Mouse (Mus musculus) liver, embryonic 14.5 days (tissue): ENCODE data around the gene Lin37. TPM values are rescaled to one million over a fixed set of nuclear protein-coding genes. Genes with fewer than 3 reads are reported as not detected.
A peak's percentile ranks its signal among the peaks of the same experiment; 100 is the strongest.

ENCODE experiments used
- ATAC-seq: fragments of 200-750 bp; cut with Nextera tagmentation; 2 replicates; pipeline ENCODE4 v1.8.0; 2017; ENCODE audit warnings: moderate number of reproducible peaks, mild to moderate bottlenecking, moderate library complexity; ENCODE audit not compliant: insufficient read depth
- DNase-seq, 3 experiments: peaks; one replicate each; pipeline ENCODE4 v3.0.0-alpha.2; 2012 to 2013; ENCODE audit warnings: low read depth in 3 of 3, low spot score in 3 of 3
- H3K27ac ChIP-seq: fragments of 300-500 bp; sonication (generic); 2 replicates; pipeline ENCODE4 v1.5.1; 2014; ENCODE audit warnings: moderate library complexity, mild to moderate bottlenecking, control low read depth, inconsistent platforms
- H3K27me3 ChIP-seq: fragments of 300-500 bp; sonication (generic); 2 replicates; pipeline ENCODE4 v1.6.1; 2014; ENCODE audit warnings: mild to moderate bottlenecking, low read length, moderate library complexity; ENCODE audit not compliant: control insufficient read depth, insufficient read depth
- H3K36me3 ChIP-seq: fragments of 300-500 bp; sonication (generic); replicated peaks from 2 replicates; pipeline ENCODE4 v1.6.1; 2014; ENCODE audit warnings: low read depth; ENCODE audit not compliant: control insufficient read depth, insufficient read depth
- H3K4me1 ChIP-seq, 2 experiments: fragments of 200-500 bp in 1 of 2; fragments of 300-500 bp in 1 of 2; sonication (generic) in 1 of 2; replicated peaks; 2 replicates each; pipeline ENCODE4 v1.6.1; 2012 to 2014; ENCODE audit warnings: antibody characterized with exemption in 1 of 2, inconsistent platforms in 1 of 2, low read length in 1 of 2; ENCODE audit not compliant: control insufficient read depth in 2 of 2, insufficient read depth in 2 of 2
- H3K4me2 ChIP-seq: fragments of 300-500 bp; sonication (generic); 2 replicates; pipeline ENCODE4 v1.6.1; 2014; ENCODE audit warnings: low read depth, mild to moderate bottlenecking, control low read depth, moderate library complexity
- H3K4me3 ChIP-seq, 2 experiments: fragments of 200-500 bp in 1 of 2; fragments of 300-500 bp in 1 of 2; sonication (generic) in 1 of 2; 2 replicates each; pipeline ENCODE4 v1.5.1; 2012 to 2014; ENCODE audit warnings: low read depth in 2 of 2, low read length in 2 of 2, mild to moderate bottlenecking in 2 of 2, control low read depth in 1 of 2, inconsistent platforms in 1 of 2, moderate library complexity in 1 of 2; ENCODE audit not compliant: insufficient read depth in 1 of 2
- H3K9ac ChIP-seq: fragments of 300-500 bp; sonication (generic); replicated peaks from 2 replicates; pipeline ENCODE4 v1.6.1; 2014; ENCODE audit warnings: mild to moderate bottlenecking, control low read depth, moderate library complexity
- H3K9me3 ChIP-seq: fragments of 300-500 bp; sonication (generic); 2 replicates; pipeline ENCODE4 v1.6.1; 2016; ENCODE audit warnings: low read length, mixed read lengths; ENCODE audit not compliant: control insufficient read depth
- CTCF ChIP-seq: IDR thresholded peaks from 2 replicates; pipeline ENCODE4 v1.5.1; 2016; ENCODE audit warnings: antibody characterized with exemption, low read depth, control low read depth
- EP300 ChIP-seq: IDR thresholded peaks from 2 replicates; pipeline ENCODE4 v1.6.1; 2016; ENCODE audit warnings: antibody characterized with exemption, low read depth
- WGBS: fragments of 180-500 bp; shearing (Covaris S2); extraction: QIAGEN DNeasy Blood & Tissue Kit; methylation state at CpG from one replicate; pipeline ENCODE4 v1.1.7; 2014; ENCODE audit not compliant: insufficient replicate concordance; 5-methylcytosine and 5-hydroxymethylcytosine counted together
- polyA plus RNA-seq, 2 experiments: library from polyadenylated mRNA; depleted of rRNA in 1 of 2; stranded (reverse) in 1 of 2; unstranded in 1 of 2; fragments of >200 nt; fragmentation: Nextera tagmentation in 1 of 2; extraction: Ambion mirVana in 1 of 2; gene quantifications; 2 replicates each; pipeline versions ENCODE4 v1.2.1 to v1.2.3; 2012 to 2014

Gene Lin37
- polyA plus RNA-seq, 2 experiments = 17.6 to 21.2 TPM

GRCm38 (mm10) chr7:30553021-30553589 lies 6.5 kb downstream of the Lin37 start:
- ATAC-seq = no peak
- Histone ChIP-seq H3K4me3 (peak overlapping the region; percentile 83 to 90), H3K27me3 (no peaks in the 10 kb centered on the region), H3K4me1 (peaks cover 7% of the 10 kb centered on the region in 2 experiments), H3K36me3 (peaks cover 19% of the 10 kb centered on the region), H3K9me3 (no peaks in the 10 kb centered on the region), H3K4me2 (peak overlapping the region; percentile 99), H3K9ac (peak overlapping the region; percentile 96), H3K27ac (peak overlapping the region; percentile 95)
- no peak for DNase-seq
- TF ChIP-seq CTCF (no peak), EP300 (no peak)
- 4% methylated on average over 23 of the region's 23 CpGs for WGBS

- peak within 1 kb of the TSS; percentile 99 for H3K4me2 ChIP-seq
- peak within 1 kb of the TSS; percentile 95 for H3K27ac ChIP-seq
- H3K36me3 ChIP-seq = peaks cover 19% of the 10 kb centered on the region
- under 1% methylated on average over 44 of the region's 44 CpGs for WGBS
- ATAC-seq (peak; percentile 89), DNase-seq (peak; percentile 98 to 99 (median 99))
- H3K4me1 ChIP-seq = peaks cover 6 to 7% of the 10 kb centered on the region in 2 experiments
- peak; percentile 24 for TF ChIP-seq CTCF
- no peak for TF ChIP-seq EP300
- H3K27me3 ChIP-seq = no peaks in the 10 kb centered on the region
- H3K9me3 ChIP-seq = no peaks in the 10 kb centered on the region
- H3K4me3 ChIP-seq = peak within 1 kb of the TSS; percentile 83 to 90
- peak within 1 kb of the TSS; percentile 96 for H3K9ac ChIP-seq
These were observed 7.3 kb downstream of the Lin37 start, which contains the start of the genes Hspb6 and Proser3 for GRCm38 (mm10) chr7:30552102-30553020. TSS of gene Hspb6 (plus strand) at chr7:30552178. TSS of gene Proser3 (minus strand) at chr7:30552299.

- Histone ChIP-seq H3K9me3 (no peaks in the 10 kb centered on the region), H3K36me3 (peaks cover 12% of the 10 kb centered on the region), H3K4me3 (peak overlapping the region; percentile 78 to 83), H3K4me2 (peak overlapping the region; percentile 99), H3K9ac (peak overlapping the region; percentile 83), H3K27me3 (no peaks in the 10 kb centered on the region), H3K4me1 (peaks cover 6 to 7% of the 10 kb centered on the region in 2 experiments), H3K27ac (peak overlapping the region; percentile 89)
- peak in 1 of 3 experiments; percentile 54 for DNase-seq
- TF ChIP-seq EP300 (no peak), CTCF (peak; percentile 73)
- ATAC-seq = peak; percentile 50
- WGBS = under 1% methylated on average over 10 of the region's 10 CpGs
These were observed 8.1 kb downstream of the Lin37 start for GRCm38 (mm10) chr7:30551445-30552101.

GRCm38 (mm10) chr7:30550603-30551002 lies 9.0 kb downstream of the Lin37 start:
- WGBS = 91% methylated on average over 1 of the region's 1 CpGs
- ATAC-seq = no peak
- H3K9ac ChIP-seq = no peak overlapping the region
- H3K4me1 ChIP-seq = peaks cover 6 to 7% of the 10 kb centered on the region in 2 experiments
- no peak overlapping the region for H3K27ac ChIP-seq
- DNase-seq = no peak
- no peak overlapping the region for H3K4me2 ChIP-seq
- no peak overlapping the region for H3K4me3 ChIP-seq
- no peak for TF ChIP-seq EP300
- TF ChIP-seq CTCF = no peak
- no peaks in the 10 kb centered on the region for H3K27me3 ChIP-seq
- H3K36me3 ChIP-seq = peaks cover 11% of the 10 kb centered on the region; the same call in 1 of the 2 replicates
- H3K9me3 ChIP-seq = no peaks in the 10 kb centered on the region
